Mouse (Mus musculus): ENCODE measurements around the gene Traf2.

DNA sequence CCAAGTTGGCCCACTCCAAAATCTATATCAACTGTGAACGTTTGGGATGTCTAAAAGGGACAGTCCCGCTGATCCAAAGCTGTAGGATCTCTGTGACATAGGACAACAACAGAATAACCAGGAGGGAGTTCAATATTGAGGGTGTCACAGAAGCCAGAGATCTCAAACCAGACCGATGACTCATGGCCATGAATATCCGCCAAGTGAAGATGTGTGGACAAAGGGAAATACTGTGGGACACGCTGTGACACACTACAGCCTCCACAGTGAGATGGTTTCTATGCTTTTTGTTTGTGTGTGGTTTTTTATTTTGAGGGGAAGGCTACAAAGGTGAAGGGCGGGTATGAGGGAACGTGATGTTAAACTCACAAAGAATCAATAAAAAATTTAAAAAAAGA, 58.1 kb downstream of the Traf2 start:
- no peak for TF ChIP-seq CTCF (conservative IDR thresholded peaks at IDR 0.05; ENCODE audit: low read length)
- no peak for TF ChIP-seq POU5F1 (IDR thresholded peaks at IDR 0.05; ENCODE audit: borderline replicate concordance, low read length)
- TF ChIP-seq NANOG (IDR thresholded peaks at IDR 0.05; ENCODE audit: borderline replicate concordance, low read length) = no peak
